Mouse (Mus musculus): ENCODE results near the gene Preb. TPM values are rescaled to one million over a fixed set of nuclear protein-coding genes. Genes with fewer than 3 reads are reported as not detected.

Preb gene
- polyA plus RNA-seq, 2 experiments = 91.1 to 259 TPM

DNA sequence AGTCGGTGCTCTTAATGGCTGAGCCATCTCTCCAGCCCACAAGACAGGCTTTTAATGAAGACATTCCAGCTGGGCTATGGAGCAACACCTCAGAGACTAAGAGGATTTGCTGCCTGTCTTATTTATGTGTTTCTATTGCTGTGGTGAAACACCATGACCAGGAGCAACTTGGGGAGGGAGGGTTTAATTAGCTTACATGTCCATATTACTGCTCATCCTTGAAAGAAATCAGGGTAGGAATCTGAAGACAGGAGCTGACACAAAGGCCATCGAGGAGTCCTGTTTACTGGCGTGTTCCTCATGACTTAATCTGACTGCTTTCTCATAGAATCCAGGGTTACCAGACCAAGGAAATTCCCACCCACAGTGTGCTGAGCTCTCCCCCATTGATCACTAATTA lies 3.8 kb upstream of the Preb start:
- H3K36me3 ChIP-seq (ENCODE audit: control insufficient read depth, insufficient read depth, low read length) = peaks cover under 1% of the 10 kb centered on the region; the same call in 1 of the 2 replicates
- no peaks in the 10 kb centered on the region for H3K27me3 ChIP-seq (ENCODE audit: control insufficient read depth, insufficient read depth, low read length)
- TF ChIP-seq POLR2A (IDR thresholded peaks at IDR 0.05; ENCODE audit: borderline replicate concordance, extremely low read depth, insufficient read depth, insufficient read length) = no peak
- no peak overlapping the region for H3K4me2 ChIP-seq (replicated peaks; ENCODE audit: low read depth, low read length, severe bottlenecking)
- no peaks in the 10 kb centered on the region for H3K9me3 ChIP-seq (ENCODE audit: control insufficient read depth, low read length)
- no peak overlapping the region for H3K27ac ChIP-seq (replicated peaks; ENCODE audit: low read depth, low read length)
- no peak for ATAC-seq (ENCODE audit: low FRiP score, low read depth)
- WGBS = 76% methylated on average over 3 of the region's 3 CpGs
- no peak overlapping the region for H3K9ac ChIP-seq (ENCODE audit: low read depth, low read length, severe bottlenecking)
- no peak overlapping the region for H3K4me3 ChIP-seq (replicated peaks; ENCODE audit: low read length)
- peaks cover 6% of the 10 kb centered on the region for H3K4me1 ChIP-seq (ENCODE audit: control insufficient read depth, insufficient read depth, low read length)
- DNase-seq (ENCODE audit: low spot score) = no peak

GRCm38 (mm10) chr5:30961545-30962505 lies 1.7 kb upstream of the Preb start:
- DNase-seq (ENCODE audit: low spot score) (no peak), ATAC-seq (ENCODE audit: low FRiP score, low read depth) (no peak)
- no peak for TF ChIP-seq POLR2A (IDR thresholded peaks at IDR 0.05; ENCODE audit: borderline replicate concordance, extremely low read depth, insufficient read depth, insufficient read length)
- Histone ChIP-seq H3K4me2 (replicated peaks; ENCODE audit: low read depth, low read length, severe bottlenecking) (no peak overlapping the region), H3K4me3 (replicated peaks; ENCODE audit: low read length) (no peak overlapping the region), H3K9ac (ENCODE audit: low read depth, low read length, severe bottlenecking) (no peak overlapping the region), H3K27me3 (ENCODE audit: control insufficient read depth, insufficient read depth, low read length) (no peaks in the 10 kb centered on the region), H3K36me3 (ENCODE audit: control insufficient read depth, insufficient read depth, low read length) (peaks cover 18% of the 10 kb centered on the region), H3K9me3 (ENCODE audit: control insufficient read depth, low read length) (no peaks in the 10 kb centered on the region), H3K4me1 (ENCODE audit: control insufficient read depth, insufficient read depth, low read length) (peaks cover 19% of the 10 kb centered on the region), H3K27ac (replicated peaks; ENCODE audit: low read depth, low read length) (no peak overlapping the region)
- WGBS = 71% methylated on average over 10 of the region's 10 CpGs

GRCm38 (mm10) chr5:30960814-30961213 lies 653 bp upstream of the Preb start:
- Histone ChIP-seq H3K4me3 (replicated peaks; ENCODE audit: low read length) (peak overlapping the region; percentile 88; the same call in 1 of the 2 replicates), H3K4me2 (replicated peaks; ENCODE audit: low read depth, low read length, severe bottlenecking) (peak overlapping the region; percentile 55; the same call in 1 of the 2 replicates), H3K9ac (ENCODE audit: low read depth, low read length, severe bottlenecking) (peak overlapping the region; percentile 87; the same call in 1 of the 2 replicates), H3K27me3 (ENCODE audit: control insufficient read depth, insufficient read depth, low read length) (no peaks in the 10 kb centered on the region), H3K4me1 (ENCODE audit: control insufficient read depth, insufficient read depth, low read length) (peaks cover 19% of the 10 kb centered on the region), H3K9me3 (ENCODE audit: control insufficient read depth, low read length) (no peaks in the 10 kb centered on the region), H3K27ac (replicated peaks; ENCODE audit: low read depth, low read length) (0 out of 2 replicates have a peak overlapping the region, but pooled peaks have one; percentile 53), H3K36me3 (ENCODE audit: control insufficient read depth, insufficient read depth, low read length) (peaks cover 21% of the 10 kb centered on the region)
- WGBS = 91% methylated on average over 2 of the region's 2 CpGs
- DNase-seq (ENCODE audit: low spot score) (no peak), ATAC-seq (ENCODE audit: low FRiP score, low read depth) (no peak)
- no peak for TF ChIP-seq POLR2A (IDR thresholded peaks at IDR 0.05; ENCODE audit: borderline replicate concordance, extremely low read depth, insufficient read depth, insufficient read length)

DNA sequence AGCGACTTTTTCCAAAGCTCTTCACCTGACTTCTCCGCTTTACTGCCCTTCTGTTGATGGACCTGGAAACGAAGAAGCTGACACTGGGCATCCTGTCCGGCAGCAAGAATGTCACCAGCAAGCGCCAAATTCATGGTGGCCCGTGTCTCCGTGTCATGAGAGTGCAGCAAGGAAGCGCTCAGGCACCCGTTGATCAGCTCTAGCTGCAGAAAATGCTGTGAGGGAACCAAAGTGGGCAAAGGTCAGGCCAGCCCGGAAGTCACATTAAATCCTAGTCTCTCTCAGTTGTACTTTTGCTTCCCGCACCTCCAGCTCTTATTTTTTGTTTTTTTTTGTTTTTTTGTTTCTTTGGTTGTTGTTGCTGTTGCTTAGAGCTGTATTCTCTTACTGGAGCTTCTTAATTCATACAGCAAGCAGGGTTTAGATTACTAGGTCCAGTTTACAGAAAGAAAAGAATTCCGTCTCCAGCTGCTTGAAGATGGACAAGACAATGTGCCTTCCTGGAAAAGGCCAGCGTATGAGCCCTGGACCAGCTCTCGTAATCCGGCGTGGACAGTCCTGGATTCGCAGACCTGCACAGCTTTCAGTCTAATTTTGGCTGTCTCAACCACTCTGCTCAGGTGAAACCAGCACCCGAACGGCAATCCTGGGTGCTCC lies 835 bp downstream of the Preb start:
- Histone ChIP-seq H3K4me1 (ENCODE audit: control insufficient read depth, insufficient read depth, low read length) (peaks cover 19% of the 10 kb centered on the region), H3K4me3 (replicated peaks; ENCODE audit: low read length) (peak overlapping the region; percentile 88), H3K9me3 (ENCODE audit: control insufficient read depth, low read length) (no peaks in the 10 kb centered on the region), H3K9ac (ENCODE audit: low read depth, low read length, severe bottlenecking) (peak overlapping the region; percentile 87), H3K4me2 (replicated peaks; ENCODE audit: low read depth, low read length, severe bottlenecking) (peak overlapping the region; percentile 86), H3K27ac (replicated peaks; ENCODE audit: low read depth, low read length) (peak overlapping the region; percentile 83), H3K36me3 (ENCODE audit: control insufficient read depth, insufficient read depth, low read length) (peaks cover 36% of the 10 kb centered on the region), H3K27me3 (ENCODE audit: control insufficient read depth, insufficient read depth, low read length) (no peaks in the 10 kb centered on the region)
- no peak for ATAC-seq (ENCODE audit: low FRiP score, low read depth)
- DNase-seq (ENCODE audit: low spot score) = no peak
- no peak for TF ChIP-seq POLR2A (IDR thresholded peaks at IDR 0.05; ENCODE audit: borderline replicate concordance, extremely low read depth, insufficient read depth, insufficient read length)
- WGBS = 37% methylated on average over 19 of the region's 19 CpGs

DNA sequence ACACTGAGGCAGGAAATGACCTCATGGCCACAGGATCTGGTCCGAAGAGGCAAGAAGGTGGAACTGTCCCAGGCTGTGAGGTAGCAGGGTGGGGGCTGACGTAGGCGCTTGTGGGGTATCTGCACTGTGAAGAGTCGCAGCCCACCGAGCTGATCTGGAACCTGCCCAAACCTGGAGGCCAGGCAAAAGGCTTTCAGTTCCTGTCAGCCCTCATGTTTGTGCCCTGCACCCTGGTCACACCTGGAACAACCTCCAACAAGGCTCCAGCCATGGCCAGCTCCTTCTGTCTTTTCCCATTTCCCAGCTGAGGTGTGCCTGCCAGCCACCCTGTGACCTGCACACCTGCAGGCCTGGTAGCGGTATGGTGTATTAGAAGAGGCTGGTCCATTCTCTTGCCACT lies 2.3 kb downstream of the Preb start:
- peaks cover 50% of the 10 kb centered on the region for H3K36me3 ChIP-seq (ENCODE audit: control insufficient read depth, insufficient read depth, low read length)
- no peak for TF ChIP-seq POLR2A (IDR thresholded peaks at IDR 0.05; ENCODE audit: borderline replicate concordance, extremely low read depth, insufficient read depth, insufficient read length)
- no peaks in the 10 kb centered on the region for H3K27me3 ChIP-seq (ENCODE audit: control insufficient read depth, insufficient read depth, low read length)
- 90% methylated on average over 6 of the region's 6 CpGs for WGBS
- 0 out of 2 replicates have a peak overlapping the region, but pooled peaks have one; percentile 7 for H3K4me2 ChIP-seq (replicated peaks; ENCODE audit: low read depth, low read length, severe bottlenecking)
- no peak overlapping the region for H3K9ac ChIP-seq (ENCODE audit: low read depth, low read length, severe bottlenecking)
- no peak for ATAC-seq (ENCODE audit: low FRiP score, low read depth)
- no peak overlapping the region for H3K27ac ChIP-seq (replicated peaks; ENCODE audit: low read depth, low read length)
- no peak for DNase-seq (ENCODE audit: low spot score)
- H3K4me3 ChIP-seq (replicated peaks; ENCODE audit: low read length) = no peak overlapping the region
- no peaks in the 10 kb centered on the region for H3K9me3 ChIP-seq (ENCODE audit: control insufficient read depth, low read length)
- H3K4me1 ChIP-seq (ENCODE audit: control insufficient read depth, insufficient read depth, low read length) = peaks cover 19% of the 10 kb centered on the region
